Mouse (Mus musculus) kidney, adult 9 months (tissue): ENCODE data around the gene Foxi3.

Source experiments
- DNase-seq: peaks from one replicate; pipeline ENCODE4 v3.0.0; 2022

Foxi3 gene

DNA sequence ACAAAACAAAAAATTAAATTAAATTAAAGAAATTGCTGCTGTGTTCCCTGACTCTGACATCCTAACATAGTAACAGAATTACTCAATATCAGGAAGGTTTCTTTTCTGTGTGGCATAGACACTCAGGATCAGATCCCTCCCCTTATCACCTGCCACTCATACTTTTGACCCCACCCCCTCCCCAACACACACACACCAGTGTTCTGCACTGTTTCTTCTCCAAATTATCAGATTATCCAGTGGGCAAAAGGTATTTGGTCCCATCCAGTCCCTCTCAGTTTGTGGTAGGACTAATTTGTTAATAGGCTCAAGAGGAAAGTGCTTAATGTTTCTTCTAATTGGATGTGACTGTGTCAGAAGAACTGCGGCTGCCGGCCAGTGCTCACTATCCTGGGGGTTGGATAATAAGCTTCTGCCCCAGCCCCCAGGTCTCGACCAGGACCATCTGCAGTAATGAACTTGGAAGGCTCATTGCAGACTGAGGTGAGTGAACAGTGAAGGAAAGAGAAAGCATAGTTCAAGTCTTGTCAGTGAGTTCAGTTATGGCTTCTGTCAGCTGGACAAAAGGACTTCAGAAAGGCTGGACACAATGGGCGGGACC, 39.9 kb downstream of the Foxi3 start:
- no peak for DNase-seq

DNA sequence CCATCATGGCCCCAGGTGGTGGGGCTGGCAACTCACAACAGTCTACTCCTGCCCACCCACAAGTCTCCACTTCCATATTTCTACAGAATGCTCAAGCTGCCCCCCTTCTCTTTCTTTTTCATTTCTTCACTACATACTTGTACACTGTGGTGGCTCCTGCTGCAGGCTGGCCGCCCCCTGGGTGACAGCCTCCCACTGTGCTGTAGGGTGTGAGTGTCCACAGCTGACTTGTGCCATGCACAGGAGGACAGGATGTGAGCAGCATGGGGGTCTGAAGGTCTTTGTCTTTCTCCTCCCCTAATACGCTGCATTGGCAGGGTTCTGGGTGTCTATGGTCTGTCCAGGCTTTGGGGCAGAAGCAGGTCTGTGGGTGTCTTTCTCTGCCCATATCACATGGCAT, 46.3 kb downstream of the Foxi3 start:
- DNase-seq: no peak

DNA sequence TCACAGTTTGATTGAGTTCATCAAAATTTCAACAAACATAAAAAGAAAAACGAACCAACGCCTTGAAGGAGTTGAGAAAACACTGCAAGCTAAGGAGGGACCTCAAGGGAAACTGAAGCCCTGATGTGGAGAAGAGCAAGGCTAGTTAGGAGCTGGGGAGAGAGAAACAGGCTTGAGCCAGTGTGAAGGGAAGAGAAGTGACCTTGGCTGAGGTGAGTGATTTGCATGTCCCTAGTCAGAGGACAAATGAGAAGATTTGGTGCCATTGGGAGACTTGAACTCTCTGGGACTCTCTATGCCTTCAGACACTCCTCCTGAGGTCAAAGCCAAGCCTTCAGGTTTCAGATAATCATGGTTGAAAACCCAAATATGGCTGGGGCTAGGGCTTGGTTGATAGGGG, 47.8 kb downstream of the Foxi3 start:
- DNase-seq: no peak
